Comparison of ENCODE assay signal across 19 mouse cellular contexts in the genomic region with DNA sequence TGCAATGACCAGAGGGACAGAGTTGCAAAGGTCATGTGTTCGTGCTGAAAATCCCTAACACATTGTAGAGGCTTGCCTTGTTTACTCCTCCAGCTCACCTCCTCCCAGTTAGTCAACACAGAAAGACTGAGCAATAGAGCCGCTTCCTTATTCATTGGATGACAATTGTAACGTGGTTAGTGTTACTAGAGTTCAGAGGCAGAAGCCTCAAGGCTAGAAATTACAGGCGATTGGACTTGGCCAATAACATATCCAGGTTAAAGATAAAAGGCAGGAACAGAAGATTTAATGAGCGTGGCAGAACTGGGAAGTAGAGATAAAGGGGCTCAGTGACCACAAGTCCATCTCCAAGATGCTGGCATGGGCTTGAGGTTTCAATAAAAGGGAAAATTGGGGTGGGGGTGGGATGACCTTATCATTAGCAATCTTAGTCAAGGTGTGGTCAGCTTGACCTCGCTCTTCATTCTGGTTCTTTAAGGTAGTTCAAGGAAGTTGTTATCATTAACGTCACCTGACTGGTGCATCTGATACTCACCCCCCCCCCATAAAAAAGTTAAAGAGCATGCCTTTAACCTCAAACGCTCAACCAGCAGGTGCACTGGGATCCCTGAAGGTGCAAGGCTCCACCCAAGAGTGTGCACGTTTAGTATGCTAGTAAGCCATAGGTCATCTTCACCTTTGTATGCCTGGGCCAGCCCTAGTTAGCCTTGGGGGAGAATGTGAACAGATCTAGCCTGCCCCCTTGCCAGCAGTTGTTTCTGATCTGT. TPM values are rescaled to one million over a fixed set of nuclear protein-coding genes. Genes with fewer than 3 reads are reported as not detected.
DNase-seq lines count a peak whose midpoint lies in the region; ATAC-seq and TF ChIP-seq lines count a peak whose summit lies in the region.
"Had no signal": no experiment of that assay in that cellular context is flagged by ENCODE, and none has a peak within 500 bp of the region (broad histone marks: within the 10 kb centered on the region; RNA-seq: fewer than 3 reads in every experiment).

No protein-coding gene starts in this region.

- no peak for TF ChIP-seq EP300 in lung, postnatal 0 days (IDR thresholded peaks at IDR 0.05)

- peak; percentile 20 for DNase-seq in lung, postnatal 0 days (ENCODE audit: low spot score)
- DNase-seq in lung, postnatal 4 days: no peak
- DNase-seq in liver, embryonic 11.5 days (ENCODE audit: low spot score): no peak
- no peak for DNase-seq in thymus, adult 18-20 months
- DNase-seq in retina, postnatal 1 day: no peak
- DNase-seq in kidney, postnatal 25 days: no peak
- DNase-seq in embryo, embryonic 10 days (ENCODE audit: low spot score): no peak
- DNase-seq: B cell, adult 2 months; cerebellum, postnatal 10 days; gastrocnemius, postnatal 10 days; lung, embryonic 14.5 days; right cerebral cortex, postnatal 14 days; thymus, postnatal 4 days had no signal

- no peak overlapping the region for H3K4me2 ChIP-seq in lung, postnatal 0 days (replicated peaks; ENCODE audit: low read depth, low read length)
- no peak overlapping the region for H3K4me2 ChIP-seq in liver, embryonic 11.5 days
- H3K4me2 ChIP-seq: embryonic facial prominence, embryonic 12.5 days; lung, embryonic 14.5 days had no signal

- H3K27me3 ChIP-seq in lung, postnatal 0 days (replicated peaks; ENCODE audit: insufficient read depth, low read length): no peaks in the 10 kb centered on the region
- no peaks in the 10 kb centered on the region for H3K27me3 ChIP-seq in liver, embryonic 11.5 days (replicated peaks; ENCODE audit: control insufficient read depth, insufficient read depth, low read length)
- H3K27me3 ChIP-seq: embryonic facial prominence, embryonic 12.5 days had no signal

- no peak for TF ChIP-seq CTCF in lung, postnatal 0 days (IDR thresholded peaks at IDR 0.05)

- H3K36me3 ChIP-seq in lung, postnatal 0 days (ENCODE audit: insufficient read depth, low read length): no peaks in the 10 kb centered on the region
- H3K36me3 ChIP-seq in liver, embryonic 11.5 days (ENCODE audit: control insufficient read depth, insufficient read depth, low read length): no peaks in the 10 kb centered on the region
- H3K36me3 ChIP-seq: embryonic facial prominence, embryonic 12.5 days; limb, embryonic 10.5 days had no signal

- H3K27ac ChIP-seq in lung, postnatal 0 days (ENCODE audit: low read length): no peak overlapping the region
- no peak overlapping the region for H3K27ac ChIP-seq in liver, embryonic 11.5 days (ENCODE audit: low read depth, low read length)
- H3K27ac ChIP-seq: embryonic facial prominence, embryonic 12.5 days; layer of hippocampus, adult 2 months; limb, embryonic 10.5 days had no signal

- ATAC-seq in lung, postnatal 0 days: no peak
- 0 out of 2 replicates have a peak, but pooled peaks have one; percentile 26 for ATAC-seq in liver, embryonic 11.5 days (replicated peaks; ENCODE audit: low FRiP score)
- ATAC-seq in megakaryocyte progenitor cell, adult 5-6 weeks (replicated peaks; ENCODE audit: poor library complexity): peak; percentile 35
- ATAC-seq: inflammation-experienced regulatory T-cells, adult 6 months; midbrain, embryonic 16.5 days had no signal

- H3K4me3 ChIP-seq in lung, postnatal 0 days (ENCODE audit: low read depth, low read length): no peak overlapping the region
- no peak overlapping the region for H3K4me3 ChIP-seq in liver, embryonic 11.5 days (ENCODE audit: low read depth, low read length)
- H3K4me3 ChIP-seq: embryonic facial prominence, embryonic 12.5 days; layer of hippocampus, adult 2 months; limb, embryonic 10.5 days had no signal

- no peaks in the 10 kb centered on the region for H3K4me1 ChIP-seq in lung, postnatal 0 days (ENCODE audit: insufficient read depth, low read depth, low read length)
- peaks cover 14% of the 10 kb centered on the region for H3K4me1 ChIP-seq in liver, embryonic 11.5 days (replicated peaks; ENCODE audit: control insufficient read depth, insufficient read depth, low read length)

- no peaks in the 10 kb centered on the region for H3K9me3 ChIP-seq in lung, postnatal 0 days (ENCODE audit: low read length)
- H3K9me3 ChIP-seq in liver, embryonic 11.5 days (ENCODE audit: control insufficient read depth, low read length): no peaks in the 10 kb centered on the region
- H3K9me3 ChIP-seq: embryonic facial prominence, embryonic 12.5 days; limb, embryonic 10.5 days had no signal

- H3K9ac ChIP-seq in lung, postnatal 0 days (replicated peaks; ENCODE audit: low read depth): no peak overlapping the region
- H3K9ac ChIP-seq in liver, embryonic 11.5 days (ENCODE audit: low read depth, low read length): no peak overlapping the region
- H3K9ac ChIP-seq: embryonic facial prominence, embryonic 12.5 days; lung, embryonic 14.5 days had no signal

- 67% methylated on average over 9 of the region's 9 CpGs for WGBS in lung, postnatal 0 days
- WGBS in liver, embryonic 11.5 days: 50% methylated on average over 9 of the region's 9 CpGs

RNA-seq across cellular contexts. Expression of a gene that starts 26.0 kb away (rescaled TPM):
- 30.4 and 31.7 TPM in 2 replicates for polyA plus RNA-seq in lung, postnatal 0 days (2015; fragmentation: Nextera tagmentation; extraction: Ambion mirVana)
- 19.2 and 20.8 TPM in 2 replicates for polyA plus RNA-seq in liver, embryonic 11.5 days (2014; fragmentation: Nextera tagmentation; extraction: Ambion mirVana)
- total RNA-seq in megakaryocyte progenitor cell, adult 5-6 weeks (2015): 5.5 and 5.8 TPM in 2 replicates
- 3.5 and 5.5 TPM in 2 replicates for total RNA-seq in megakaryocyte progenitor cell, adult 5-6 weeks (2017)
